Mouse (Mus musculus) bone marrow, adult 2 months (tissue): ENCODE measurements around the gene Ankrd50.

Source experiments
- CTCF ChIP-seq: fragments of 200-500 bp; IDR thresholded peaks from 2 replicates; pipeline ENCODE4 v1.5.1; 2011; ENCODE audit warnings: low read length, control low read depth; ENCODE audit not compliant: control insufficient read depth, insufficient read depth
- POLR2A ChIP-seq: fragments of 200-500 bp; IDR thresholded peaks from 2 replicates; pipeline ENCODE4 v1.6.1; 2011; ENCODE audit warnings: low read depth, mild to moderate bottlenecking, control low read depth, low read length, borderline replicate concordance; ENCODE audit not compliant: control insufficient read depth

DNA sequence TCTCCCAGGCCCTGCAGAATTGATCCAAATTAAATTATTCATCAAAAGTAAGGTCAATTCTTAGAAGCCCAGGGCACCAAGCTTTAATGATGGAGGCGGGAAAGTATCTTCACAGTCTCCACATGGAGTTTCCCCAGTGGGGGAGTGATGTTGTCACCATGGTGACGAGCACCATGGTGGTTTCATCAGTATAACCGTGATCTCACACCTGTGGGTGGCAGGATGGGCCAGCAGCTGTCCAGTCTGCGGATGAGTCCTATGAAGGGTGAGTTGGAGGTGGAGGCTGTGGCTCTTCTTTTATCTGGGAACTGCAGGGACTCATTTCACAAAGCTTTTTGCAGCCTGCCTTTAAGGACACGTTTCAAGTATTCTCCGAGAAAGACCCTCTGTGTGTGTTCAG, 53.6 kb downstream of the Ankrd50 start:
- no peak for TF ChIP-seq POLR2A
- TF ChIP-seq CTCF = no peak
